Mouse (Mus musculus) mesoderm, embryonic 11.5 days (tissue): Measurements from ENCODE around the gene Acnat1.
"Not testable (repeated sequence)": the region's sequence is repeated elsewhere in the genome, so short reads cannot be mapped to it uniquely, and the experiment has no call there.

Experiments used
- DNase-seq: peaks from one replicate; pipeline ENCODE4 v3.0.0-alpha.2; 2012; ENCODE audit warnings: low read depth, low spot score

The Acnat1 gene

DNA sequence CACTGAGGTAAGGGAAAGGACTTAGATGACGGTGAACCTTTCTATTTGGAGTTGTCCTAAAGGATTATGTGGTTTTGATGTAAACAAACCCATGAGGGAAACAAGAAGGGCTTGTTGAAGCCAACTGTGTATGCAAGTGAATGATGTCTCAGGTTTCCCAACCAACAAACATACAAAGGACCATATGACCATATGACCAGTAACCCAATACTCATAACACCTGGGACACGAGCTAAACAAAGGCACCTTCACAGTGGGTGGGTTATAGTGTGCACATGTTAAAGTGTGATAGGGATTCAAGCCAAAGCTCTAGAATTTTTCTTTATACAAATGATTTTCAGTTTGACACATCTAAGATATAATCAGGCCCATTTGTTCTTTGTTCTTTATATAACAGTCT is 17.5 kb downstream of the Acnat1 start:
- DNase-seq, result no peak

- DNase-seq, result no peak
Observed at GRCm38 (mm10) chr4:49451848-49452551, 21.7 kb downstream of the Acnat1 start.

- DNase-seq, result not testable (repeated sequence)
Observed at GRCm38 (mm10) chr4:49451133-49451847, 22.4 kb downstream of the Acnat1 start.

GRCm38 (mm10) chr4:49436968-49437367 is 36.7 kb downstream of the Acnat1 start:
- not testable (repeated sequence) for DNase-seq

GRCm38 (mm10) chr4:49410151-49410550 is 63.6 kb downstream of the Acnat1 start:
- not testable (repeated sequence) for DNase-seq

GRCm38 (mm10) chr4:49407957-49408356 is 65.8 kb downstream of the Acnat1 start, which contains the start of gene Acnat2:
Gene Acnat2 (minus strand): TSS chr4:49408151.
- not testable (repeated sequence) for DNase-seq
